9 mouse cellular contexts compared by ENCODE assay signal in genomic region chr9:50692626-50693580, GRCm38 (mm10). TPM values are rescaled to one million over a fixed set of nuclear protein-coding genes. Genes with fewer than 3 reads are reported as not detected.
DNase-seq lines count a peak whose midpoint lies in the region; ATAC-seq lines count a peak whose summit lies in the region.
"Had no signal": no experiment of that assay in that cellular context is flagged by ENCODE, and none has a peak within 500 bp of the region (broad histone marks: within the 10 kb centered on the region; RNA-seq: fewer than 3 reads in every experiment).

No protein-coding gene starts in this region.

- no peaks in the 10 kb centered on the region; the same call in 1 of the 2 replicates for H3K27me3 ChIP-seq in heart, embryonic 13.5 days (replicated peaks)
- H3K27me3 ChIP-seq in kidney, embryonic 16.5 days (ENCODE audit: insufficient read depth, low read length), result no peaks in the 10 kb centered on the region
- no peaks in the 10 kb centered on the region for H3K27me3 ChIP-seq in midbrain, embryonic 13.5 days

- DNase-seq in heart, postnatal 4 days, result no peak
- peak; percentile 19 for DNase-seq in embryo, embryonic 9.5 days (ENCODE audit: extremely low spot score)
- DNase-seq in right cerebral cortex, postnatal 10 days (ENCODE audit: low spot score in 2 of 2), result no peak
- DNase-seq in right cerebral cortex, postnatal 14 days, result no peak
- DNase-seq in urinary bladder, postnatal 36 days (ENCODE audit: low spot score in 2 of 2), result no peak
- DNase-seq: heart, adult 11 months had no signal

- peaks cover 46% of the 10 kb centered on the region for H3K36me3 ChIP-seq in heart, embryonic 13.5 days
- no peaks in the 10 kb centered on the region for H3K36me3 ChIP-seq in kidney, embryonic 16.5 days (ENCODE audit: insufficient read depth, low read length)
- H3K36me3 ChIP-seq in midbrain, embryonic 13.5 days, result peaks cover 44% of the 10 kb centered on the region

- 0 out of 2 replicates have a peak overlapping the region, but pooled peaks have one; percentile 23 for H3K4me2 ChIP-seq in heart, embryonic 13.5 days
- peak overlapping the region; percentile 45 for H3K4me2 ChIP-seq in kidney, embryonic 16.5 days (replicated peaks; ENCODE audit: low read depth, low read length)
- peak overlapping the region; percentile 22 for H3K4me2 ChIP-seq in midbrain, embryonic 13.5 days (replicated peaks)

- no peak for ATAC-seq in heart, embryonic 13.5 days (ENCODE audit: extremely low read depth, insufficient number of reproducible peaks, low FRiP score, low TSS enrichment)
- ATAC-seq in kidney, embryonic 16.5 days (ENCODE audit: low FRiP score, low TSS enrichment), result peak; percentile 52
- ATAC-seq in midbrain, embryonic 13.5 days, result peak; percentile 44

- H3K4me3 ChIP-seq in heart, embryonic 13.5 days, result no peak overlapping the region
- peak overlapping the region; percentile 24 for H3K4me3 ChIP-seq in kidney, embryonic 16.5 days (ENCODE audit: low read length)
- H3K4me3 ChIP-seq in midbrain, embryonic 13.5 days (replicated peaks), result no peak overlapping the region

- 38% methylated on average over 13 of the region's 13 CpGs for WGBS in heart, embryonic 13.5 days
- 24% methylated on average over 13 of the region's 13 CpGs for WGBS in kidney, embryonic 16.5 days
- 14% methylated on average over 13 of the region's 13 CpGs for WGBS in midbrain, embryonic 13.5 days

- H3K9ac ChIP-seq in heart, embryonic 13.5 days, result no peak overlapping the region
- peak overlapping the region; percentile 44 for H3K9ac ChIP-seq in kidney, embryonic 16.5 days (replicated peaks; ENCODE audit: low read length)
- 0 out of 2 replicates have a peak overlapping the region, but pooled peaks have one; percentile 14 for H3K9ac ChIP-seq in midbrain, embryonic 13.5 days (replicated peaks)

- H3K9me3 ChIP-seq in heart, embryonic 13.5 days, result no peaks in the 10 kb centered on the region
- no peaks in the 10 kb centered on the region for H3K9me3 ChIP-seq in kidney, embryonic 16.5 days (ENCODE audit: low read length)
- H3K9me3 ChIP-seq in midbrain, embryonic 13.5 days, result no peaks in the 10 kb centered on the region

- H3K4me1 ChIP-seq in heart, embryonic 13.5 days, result peaks cover 9% of the 10 kb centered on the region
- H3K4me1 ChIP-seq in kidney, embryonic 16.5 days (ENCODE audit: insufficient read depth, low read length), result peaks cover 18% of the 10 kb centered on the region
- H3K4me1 ChIP-seq in midbrain, embryonic 13.5 days (replicated peaks), result peaks cover 30% of the 10 kb centered on the region

- no peak overlapping the region for H3K27ac ChIP-seq in heart, embryonic 13.5 days (replicated peaks)
- peak overlapping the region; percentile 71 for H3K27ac ChIP-seq in kidney, embryonic 16.5 days (ENCODE audit: low read length)
- peak overlapping the region; percentile 41; the same call in 1 of the 2 replicates for H3K27ac ChIP-seq in midbrain, embryonic 13.5 days

RNA-seq across cellular contexts. Expression of gene Dlat, which starts 33.3 kb away (rescaled TPM):
- 106 and 116 TPM in 2 replicates for polyA plus RNA-seq in heart, embryonic 13.5 days (2015; fragmentation: Nextera tagmentation; extraction: Ambion mirVana)
- 100 to 1,000 TPM; 278 to 283 TPM for total RNA-seq in heart, postnatal 4 days (2021)
- polyA plus RNA-seq in kidney, embryonic 16.5 days (2015; fragmentation: Nextera tagmentation; extraction: Ambion mirVana), result 64.0 and 67.9 TPM in 2 replicates
- 40.9 and 42.1 TPM in 2 replicates for polyA plus RNA-seq in midbrain, embryonic 13.5 days (2015; fragmentation: Nextera tagmentation; extraction: Ambion mirVana)

RNA-seq across cellular contexts. Expression of gene Dixdc1, which starts 46.4 kb away (rescaled TPM):
- 7.5 and 8.1 TPM in 2 replicates for polyA plus RNA-seq in heart, embryonic 13.5 days (2015; fragmentation: Nextera tagmentation; extraction: Ambion mirVana)
- 10 to 100 TPM in 1 of 2 experiments, 1 to 10 TPM in 1; 9.9 to 10.1 TPM for total RNA-seq in heart, postnatal 4 days (2021)
- polyA plus RNA-seq in kidney, embryonic 16.5 days (2015; fragmentation: Nextera tagmentation; extraction: Ambion mirVana), result 7.7 and 8.6 TPM in 2 replicates
- polyA plus RNA-seq in midbrain, embryonic 13.5 days (2015; fragmentation: Nextera tagmentation; extraction: Ambion mirVana), result 33.4 and 36.6 TPM in 2 replicates

RNA-seq across cellular contexts. Expression of gene 2310030G06Rik, which starts 53.4 kb away (rescaled TPM):
- 9.7 and 10.2 TPM in 2 replicates for polyA plus RNA-seq in heart, embryonic 13.5 days (2015; fragmentation: Nextera tagmentation; extraction: Ambion mirVana)
- 1 to 10 TPM; 5.2 to 6.3 TPM for total RNA-seq in heart, postnatal 4 days (2021)
- polyA plus RNA-seq in kidney, embryonic 16.5 days (2015; fragmentation: Nextera tagmentation; extraction: Ambion mirVana), result 12.4 and 13.3 TPM in 2 replicates
- polyA plus RNA-seq in midbrain, embryonic 13.5 days (2015; fragmentation: Nextera tagmentation; extraction: Ambion mirVana), result 0.50 and 1.1 TPM in 2 replicates

RNA-seq across cellular contexts. Expression of gene Cryab, which starts 58.2 kb away (rescaled TPM):
- 1,022 and 1,124 TPM in 2 replicates for polyA plus RNA-seq in heart, embryonic 13.5 days (2015; fragmentation: Nextera tagmentation; extraction: Ambion mirVana)
- total RNA-seq in heart, postnatal 4 days (2021), result 1,000 to 10,000 TPM; 1,184 to 1,197 TPM
- polyA plus RNA-seq in kidney, embryonic 16.5 days (2015; fragmentation: Nextera tagmentation; extraction: Ambion mirVana), result 54.3 and 57.4 TPM in 2 replicates
- polyA plus RNA-seq in midbrain, embryonic 13.5 days (2015; fragmentation: Nextera tagmentation; extraction: Ambion mirVana), result 3.5 and 4.0 TPM in 2 replicates

RNA-seq across cellular contexts. Expression of gene Hspb2, which starts 59.3 kb away (rescaled TPM):
- polyA plus RNA-seq in heart, embryonic 13.5 days (2015; fragmentation: Nextera tagmentation; extraction: Ambion mirVana), result 260 and 319 TPM in 2 replicates
- total RNA-seq in heart, postnatal 4 days (2021), result 100 to 1,000 TPM; 130 to 150 TPM
- 5.2 and 6.0 TPM in 2 replicates for polyA plus RNA-seq in kidney, embryonic 16.5 days (2015; fragmentation: Nextera tagmentation; extraction: Ambion mirVana)
- 0.42 and 0.54 TPM in 2 replicates for polyA plus RNA-seq in midbrain, embryonic 13.5 days (2015; fragmentation: Nextera tagmentation; extraction: Ambion mirVana)
